Mouse (Mus musculus) stomach, postnatal 0 days (tissue): Measurements from ENCODE around the gene 5730596B20Rik.

Source experiments
- CTCF ChIP-seq: IDR thresholded peaks from 2 replicates; pipeline ENCODE4 v1.5.1; 2016; ENCODE audit warnings: antibody characterized with exemption, low read depth, mild to moderate bottlenecking, moderate library complexity
- EP300 ChIP-seq: optimal IDR thresholded peaks from 2 replicates; pipeline ENCODE3; 2016; ENCODE audit warnings: antibody characterized with exemption

DNA sequence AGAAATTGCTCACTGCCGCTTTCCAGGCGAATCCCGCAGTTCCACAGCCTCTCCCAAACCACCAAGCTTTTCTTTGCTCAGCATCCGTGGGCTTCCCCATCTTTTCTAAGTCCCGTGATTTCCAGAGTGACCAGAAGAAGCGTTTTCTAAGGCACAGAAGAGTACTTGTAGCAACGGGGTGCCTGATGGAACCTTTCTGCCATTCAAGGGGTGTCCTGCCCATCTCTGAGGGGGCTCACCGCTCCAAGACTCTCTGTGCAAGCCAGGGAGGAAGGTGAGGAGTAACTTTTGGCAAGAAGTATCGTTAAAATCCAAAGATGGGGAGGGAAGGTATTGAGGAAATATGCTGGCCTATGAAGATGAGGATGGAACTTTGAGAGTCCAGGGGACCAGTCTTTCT is 508 bp downstream of the 5730596B20Rik start:
- TF ChIP-seq CTCF = no peak
- TF ChIP-seq EP300 = no peak
